Mouse (Mus musculus) B cell, adult (primary cell): ENCODE data around the gene Zfp663. TPM values are rescaled to one million over a fixed set of nuclear protein-coding genes. Genes with fewer than 3 reads are reported as not detected.

ENCODE experiments used
- total RNA-seq: library from RNA; stranded (reverse); gene quantifications from 4 replicates; pipeline ENCODE4 v1.2.4, GENCODE M21; 2023; ENCODE audit not compliant: inconsistent age

Zfp663 gene
- total RNA-seq, result not detected in 4 replicates

GRCm38 (mm10) chr2:165368496-165368895 lies at the start of gene Zfp663:
Gene Zfp663, minus strand, starts transcription at chr2:165368729.

GRCm38 (mm10) chr2:165387844-165388495 lies 19.4 kb upstream of the Zfp663 start, which contains the start of gene Zfp334:
Gene Zfp334, minus strand, starts transcription at chr2:165388259.

GRCm38 (mm10) chr2:165326304-165327190 lies 42.0 kb downstream of the Zfp663 start, which contains the start of gene Elmo2:
Gene Elmo2, minus strand, starts transcription at chr2:165326479.

Other genes starting within 250 kb of the Zfp663 start
- not detected in 4 replicates for gene Cdh22, start 133.9 kb downstream of the Zfp663 start, total RNA-seq
- 58.7 to 68.9 TPM (median 66.4 TPM) in 4 replicates for gene Slc35c2, start 80.9 kb downstream of the Zfp663 start, total RNA-seq
- gene Elmo2, start 42.2 kb downstream of the Zfp663 start, total RNA-seq, result 31.9 to 36.5 TPM (median 34.3 TPM) in 4 replicates
- not detected in 4 replicates for gene Zfp334, start 19.5 kb upstream of the Zfp663 start, total RNA-seq
- not detected in 4 replicates for gene Ocstamp, start 31.7 kb upstream of the Zfp663 start, total RNA-seq
- 0.15 to 0.36 TPM in 2 of 4 replicates, not detected in the others for gene Slc13a3, start 104.5 kb upstream of the Zfp663 start, total RNA-seq
- 13.5 to 17.8 TPM (median 13.8 TPM) in 4 replicates for gene Trp53rka, start 124.6 kb upstream of the Zfp663 start, total RNA-seq
- gene Slc2a10, start 135.1 kb upstream of the Zfp663 start, total RNA-seq, result not detected in 4 replicates
- gene Eya2, start 226.3 kb upstream of the Zfp663 start, total RNA-seq, result 0.42 to 1.4 TPM (median 0.77 TPM) in 3 of 4 replicates, not detected in the other